Mouse (Mus musculus) CD4-positive, CD25-positive, alpha-beta regulatory T cell, adult 2 months (primary cell): Measurements from ENCODE around the gene Vmac.

ENCODE experiments used
- DNase-seq: peaks from one replicate; pipeline ENCODE4 v3.0.0-alpha.2; 2012; ENCODE audit warnings: low read depth, low spot score

Gene Vmac

DNA sequence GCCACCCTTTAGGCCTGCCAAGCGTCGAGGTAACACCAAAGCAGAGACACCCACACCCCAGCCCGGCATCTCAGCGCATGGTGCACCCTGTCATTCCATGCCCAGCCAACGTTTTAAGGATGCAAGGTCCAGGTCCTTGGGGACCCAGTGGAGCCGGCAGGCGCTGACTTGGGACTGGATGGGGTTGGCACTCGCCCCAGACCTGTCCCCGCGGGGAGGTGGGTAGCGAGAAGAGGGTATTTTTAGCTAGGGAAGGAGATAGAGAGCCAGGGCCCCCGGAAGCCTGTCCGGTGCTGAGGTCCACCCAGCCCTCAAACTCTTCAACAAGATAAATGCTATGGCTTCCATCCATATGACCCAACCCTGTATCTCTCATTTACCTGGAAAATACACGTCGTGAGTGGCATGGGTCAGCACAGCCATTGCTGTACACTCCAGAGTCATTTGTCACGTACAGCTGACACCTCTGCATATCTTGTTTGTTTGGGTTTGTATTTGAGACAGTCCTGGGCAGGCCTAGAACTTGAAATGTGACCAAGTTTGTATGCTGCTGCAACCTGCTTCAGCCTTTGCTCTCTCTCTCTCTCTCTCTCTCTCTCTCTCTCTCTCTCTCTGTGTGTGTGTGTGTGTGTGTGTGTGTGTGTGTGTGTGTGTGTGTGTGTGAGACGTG, 22.4 kb upstream of the Vmac start:
- DNase-seq, result no peak

- no peak for DNase-seq
Measured at GRCm38 (mm10) chr17:56738221-56738620, 20.4 kb upstream of the Vmac start.

DNA sequence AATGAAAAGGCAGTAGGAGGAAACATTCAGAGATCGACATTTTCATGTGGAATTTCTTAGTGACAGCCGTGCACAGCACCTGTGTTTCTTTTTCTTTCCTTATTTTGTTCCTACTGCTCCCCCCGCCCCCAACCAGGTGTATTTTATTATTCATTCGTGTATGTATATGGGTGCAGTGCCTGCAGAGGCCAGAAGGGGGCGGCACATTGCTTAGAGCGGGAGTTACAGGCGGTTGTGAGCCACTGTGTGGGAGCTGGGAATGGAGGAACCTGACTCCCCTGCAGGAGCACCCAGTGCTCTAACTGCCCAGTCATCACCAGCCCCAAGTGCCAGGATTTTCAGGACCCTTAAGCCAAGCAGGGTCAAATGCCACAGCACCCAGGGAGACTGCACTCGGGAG, 18.7 kb upstream of the Vmac start:
- DNase-seq, result peak; percentile 56

GRCm38 (mm10) chr17:56729656-56730055, 11.8 kb upstream of the Vmac start:
- DNase-seq, result no peak

DNA sequence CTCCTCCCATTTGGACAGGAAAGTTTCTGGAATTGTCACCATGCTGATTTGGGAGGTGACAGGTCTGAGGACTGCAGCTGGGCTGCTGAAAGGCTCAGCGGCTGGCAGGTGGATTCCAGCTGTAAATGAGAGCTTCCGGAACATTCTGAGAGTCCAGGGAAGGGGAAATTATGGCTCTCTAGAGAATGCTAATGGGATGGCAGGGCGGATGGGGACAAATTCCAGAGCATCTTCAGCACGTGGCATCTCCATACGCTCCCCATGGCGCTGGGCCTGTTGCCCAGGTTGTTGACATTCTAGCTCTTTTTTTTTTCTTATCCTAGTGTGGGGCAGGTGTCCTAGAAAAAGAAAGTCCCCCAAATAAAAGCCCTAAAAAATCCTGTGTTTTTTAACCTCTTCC, 11.3 kb upstream of the Vmac start:
- no peak for DNase-seq

DNA sequence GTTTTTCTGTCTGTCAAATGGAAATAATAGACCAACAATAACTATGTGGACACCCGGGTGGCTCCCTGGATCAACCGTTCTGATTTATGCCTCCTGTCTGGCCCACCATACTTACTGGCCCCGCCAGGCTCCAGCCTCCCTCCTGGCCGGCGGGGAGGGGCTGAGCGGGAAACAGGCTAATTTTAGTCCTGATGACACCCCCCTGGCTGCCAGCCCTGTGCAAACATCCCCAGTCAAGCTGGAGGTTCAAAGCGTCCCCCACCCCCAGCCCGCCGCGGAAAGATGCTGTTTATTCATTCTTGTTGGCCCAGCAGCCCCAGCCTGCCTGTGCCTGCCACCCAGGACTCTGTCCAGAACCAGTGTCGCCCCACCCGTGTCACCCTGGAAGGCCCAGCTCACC, 10.3 kb upstream of the Vmac start:
- no peak for DNase-seq

DNA sequence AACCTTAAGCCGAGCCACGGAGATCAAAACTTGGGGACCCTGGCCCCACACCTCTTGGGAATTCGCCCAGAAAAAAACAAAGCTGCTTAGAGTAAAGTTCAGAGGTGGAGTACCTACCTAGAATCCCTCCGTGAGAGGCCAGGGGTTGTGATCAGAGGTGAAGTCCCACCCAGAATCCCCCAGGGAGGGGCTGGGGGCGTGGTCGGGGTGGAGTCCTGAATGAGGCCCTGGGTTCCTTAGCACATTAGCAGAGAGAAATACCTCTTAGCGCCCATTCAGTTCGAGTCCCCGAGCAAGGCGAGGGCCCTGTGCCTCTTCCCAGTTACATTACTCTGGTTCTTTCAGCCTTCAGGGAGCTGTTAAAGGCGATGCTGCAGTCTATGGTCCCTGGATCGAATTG, 9.8 kb upstream of the Vmac start:
- no peak for DNase-seq

- no peak for DNase-seq
Measured at GRCm38 (mm10) chr17:56727029-56727649, 9.3 kb upstream of the Vmac start.

- no peak for DNase-seq
Measured at GRCm38 (mm10) chr17:56723419-56724161, 5.8 kb upstream of the Vmac start.

DNA sequence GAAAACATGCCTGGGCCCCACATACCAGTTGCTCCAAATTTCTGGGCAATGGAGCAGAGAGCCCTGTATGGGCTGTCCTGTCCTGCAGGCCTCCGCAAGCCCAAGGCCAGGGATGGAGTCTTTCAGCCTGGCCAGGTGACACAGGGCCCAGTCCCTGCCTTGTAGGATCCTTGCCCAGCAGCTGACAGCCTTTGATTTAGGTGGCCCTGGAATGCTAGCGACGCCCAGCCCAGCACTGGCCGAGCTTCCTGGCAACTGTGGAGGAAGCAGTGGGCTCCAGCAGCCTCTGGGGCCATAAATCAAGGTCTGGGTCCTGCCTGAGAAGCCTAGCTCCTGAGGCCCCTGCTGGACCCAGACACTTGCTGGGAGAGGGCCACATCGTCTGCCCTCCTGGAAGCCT, 4.6 kb upstream of the Vmac start:
- no peak for DNase-seq

GRCm38 (mm10) chr17:56716655-56717362, 1.0 kb downstream of the Vmac start:
- DNase-seq, result peak; percentile 99

GRCm38 (mm10) chr17:56715914-56716654, 1.7 kb downstream of the Vmac start:
- no peak for DNase-seq

DNA sequence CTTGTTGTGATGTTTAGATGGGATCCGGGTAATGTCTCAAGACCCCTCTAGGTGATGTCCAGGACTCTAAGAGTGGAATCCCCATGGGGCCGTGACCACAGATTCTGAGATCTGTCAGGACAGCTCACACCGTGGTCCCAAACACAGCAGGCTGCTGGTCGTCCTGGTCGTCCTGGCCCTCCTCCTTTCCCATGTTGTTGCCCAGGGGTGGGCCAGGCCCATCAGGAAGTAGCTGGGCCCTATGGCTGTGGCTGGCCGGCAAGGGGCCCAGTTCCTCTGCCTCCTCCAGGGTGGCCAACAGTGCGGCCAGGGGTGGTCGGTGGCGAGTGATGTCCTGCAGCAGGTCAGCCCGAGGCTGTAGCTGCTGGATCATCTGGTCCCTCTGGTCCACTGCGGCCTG, 2.5 kb downstream of the Vmac start:
- DNase-seq, result peak; percentile 14

- no peak for DNase-seq
Measured at GRCm38 (mm10) chr17:56709708-56710107, 8.1 kb downstream of the Vmac start.

- no peak for DNase-seq
Measured at GRCm38 (mm10) chr17:56708692-56709091, 9.1 kb downstream of the Vmac start.

- no peak for DNase-seq
Measured at GRCm38 (mm10) chr17:56706515-56706914, 11.3 kb downstream of the Vmac start.

DNA sequence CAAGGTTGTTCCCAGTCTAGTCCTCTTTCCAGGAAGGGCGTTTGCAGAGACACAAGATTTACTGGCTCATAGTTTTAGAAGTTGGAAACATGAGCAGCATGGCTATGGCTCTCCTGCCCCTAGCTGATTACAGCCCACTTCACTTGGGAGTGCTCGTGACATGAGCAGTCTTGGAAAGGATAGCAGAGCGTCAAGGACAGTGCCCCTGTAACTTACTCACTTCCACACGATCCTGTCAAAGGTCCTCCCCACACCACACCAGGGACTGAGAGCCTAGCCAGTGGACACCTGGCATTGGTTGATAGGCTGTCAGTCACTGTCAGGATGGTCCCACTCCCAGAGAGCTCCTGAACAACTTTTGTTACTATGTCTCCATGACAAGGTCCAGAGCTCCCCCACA, 14.8 kb downstream of the Vmac start:
- DNase-seq, result no peak

DNA sequence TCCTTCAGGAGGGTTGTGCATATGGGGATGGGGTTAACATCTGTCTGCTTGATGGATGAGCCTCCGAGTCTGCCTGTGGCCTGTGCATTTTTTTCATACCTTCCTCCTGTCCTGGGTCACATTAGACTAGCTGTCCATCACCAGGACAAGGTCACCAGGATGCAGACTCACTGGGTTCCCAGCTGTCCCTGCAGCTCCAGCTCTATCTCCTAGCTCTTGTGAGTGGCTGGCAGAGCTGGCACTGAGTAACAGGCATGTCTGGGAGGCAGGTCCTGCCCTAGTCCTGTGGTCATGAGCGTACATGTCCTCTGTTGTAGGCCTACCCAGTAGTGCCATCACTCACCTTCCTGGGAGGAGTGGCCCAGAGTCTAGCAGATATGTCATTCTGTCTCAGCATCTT, 17.4 kb downstream of the Vmac start:
- DNase-seq, result no peak

DNA sequence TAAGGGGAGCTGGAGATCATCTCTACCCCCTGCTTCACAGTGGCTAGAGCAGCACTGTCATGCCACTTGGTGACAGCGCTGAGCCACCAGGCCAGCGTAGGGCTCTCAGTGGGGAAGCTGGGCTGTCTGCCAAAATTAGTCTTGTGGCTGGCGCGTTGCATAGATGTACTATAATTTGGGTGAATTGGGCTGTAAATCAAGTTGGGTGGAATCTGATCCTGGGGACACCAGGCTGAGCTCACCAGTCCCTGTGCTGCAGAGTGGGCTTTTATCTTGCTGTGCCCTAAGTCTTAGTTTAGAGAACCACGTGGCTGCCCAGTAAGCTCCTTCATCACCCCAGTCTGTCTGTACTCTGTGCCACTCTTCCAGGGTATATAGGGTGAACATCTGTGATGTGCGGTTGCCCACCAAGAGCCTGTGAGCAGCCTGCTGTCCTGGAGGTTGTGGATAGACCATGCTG, 23.9 kb downstream of the Vmac start:
- no peak for DNase-seq

DNA sequence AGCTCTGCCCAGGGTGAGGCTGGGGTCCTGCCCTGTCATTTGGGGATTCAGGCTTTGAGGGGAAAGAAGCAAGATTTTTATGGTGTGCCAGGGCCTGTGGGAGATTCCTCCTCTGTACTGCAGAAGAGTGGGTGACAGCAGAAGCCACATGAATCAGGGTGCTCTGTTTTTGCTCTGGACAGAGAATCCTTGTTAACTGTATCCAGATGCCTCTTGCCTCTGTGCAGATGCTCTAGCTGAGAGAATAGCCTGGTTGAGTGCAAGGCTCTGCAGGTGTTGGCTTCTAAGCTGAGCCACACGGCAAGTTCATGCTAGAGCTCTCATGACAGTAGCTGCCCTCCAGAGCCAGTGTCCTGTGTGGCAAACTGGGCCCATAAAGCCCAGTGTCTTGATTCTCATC, 24.4 kb downstream of the Vmac start:
- no peak for DNase-seq

DNA sequence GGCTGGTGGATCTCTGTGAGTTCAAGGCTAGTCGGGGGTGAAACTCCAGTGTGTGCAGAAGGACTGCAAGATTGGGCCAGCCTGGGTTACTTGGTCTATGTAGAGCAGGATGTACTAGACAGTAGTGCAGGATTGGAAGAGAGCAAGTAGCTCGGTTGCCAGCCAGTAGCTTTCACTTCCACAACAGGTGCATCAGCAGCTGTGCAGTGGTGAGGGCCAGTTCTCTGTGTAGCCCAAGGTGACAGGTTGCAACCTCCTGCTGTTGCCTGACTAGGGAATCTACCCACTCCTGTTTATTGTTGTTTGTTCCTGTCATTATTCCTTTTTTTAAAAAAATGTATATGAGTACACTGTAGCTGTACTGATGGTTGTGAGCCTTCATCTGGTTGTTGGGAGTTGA, 29.1 kb downstream of the Vmac start:
- DNase-seq, result no peak

- DNase-seq, result no peak
Measured at GRCm38 (mm10) chr17:56688045-56688444, 29.8 kb downstream of the Vmac start.
